Mouse (Mus musculus): ENCODE data around the gene Slc16a5.
A peak's percentile ranks its signal among the peaks of the same experiment; 100 is the strongest.
"Not testable (repeated sequence)": the region's sequence is repeated elsewhere in the genome, so short reads cannot be mapped to it uniquely, and the experiment has no call there.

The Slc16a5 gene

DNA sequence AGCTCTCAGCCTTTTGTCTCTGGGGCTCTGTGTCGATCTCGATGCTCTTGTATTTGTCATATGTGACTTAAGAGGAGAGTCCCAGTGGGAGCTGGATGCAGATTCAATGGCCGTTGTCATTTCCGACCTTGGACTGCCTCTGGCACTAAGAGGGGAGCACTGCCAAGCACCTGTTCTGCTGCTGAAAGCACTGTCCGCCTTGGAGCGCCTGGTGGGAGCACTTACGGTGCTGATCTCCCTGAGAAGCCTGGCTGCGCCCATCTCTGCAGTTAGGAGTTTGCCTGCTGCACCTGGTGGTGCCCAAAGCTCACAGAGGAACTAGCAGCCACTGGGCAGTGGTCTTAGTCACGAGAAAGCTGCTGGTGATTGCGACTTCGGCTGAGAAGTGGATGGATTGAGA lies 21.0 kb downstream of the Slc16a5 start:
- DNase-seq: no peak

DNA sequence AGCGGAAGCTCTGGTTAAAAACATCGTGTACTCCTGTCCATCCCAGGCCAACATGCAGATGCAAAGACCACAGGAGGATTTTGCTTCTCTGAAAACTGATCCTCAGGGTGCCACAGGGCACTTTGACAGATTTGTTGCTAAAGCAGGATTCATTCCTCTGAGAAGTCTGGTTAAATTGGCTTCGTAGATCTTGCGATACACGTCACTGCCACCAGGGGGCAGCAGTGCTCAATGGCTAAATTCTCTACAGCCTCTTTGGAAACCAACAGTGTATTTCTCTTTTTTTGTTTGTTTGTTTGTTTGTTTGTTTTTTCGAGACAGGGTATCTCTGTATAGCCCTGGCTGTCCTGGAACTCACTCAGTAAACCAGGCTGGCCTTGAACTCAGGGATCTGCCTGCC lies 21.5 kb downstream of the Slc16a5 start:
- peak; percentile 76 to 88 for DNase-seq

DNA sequence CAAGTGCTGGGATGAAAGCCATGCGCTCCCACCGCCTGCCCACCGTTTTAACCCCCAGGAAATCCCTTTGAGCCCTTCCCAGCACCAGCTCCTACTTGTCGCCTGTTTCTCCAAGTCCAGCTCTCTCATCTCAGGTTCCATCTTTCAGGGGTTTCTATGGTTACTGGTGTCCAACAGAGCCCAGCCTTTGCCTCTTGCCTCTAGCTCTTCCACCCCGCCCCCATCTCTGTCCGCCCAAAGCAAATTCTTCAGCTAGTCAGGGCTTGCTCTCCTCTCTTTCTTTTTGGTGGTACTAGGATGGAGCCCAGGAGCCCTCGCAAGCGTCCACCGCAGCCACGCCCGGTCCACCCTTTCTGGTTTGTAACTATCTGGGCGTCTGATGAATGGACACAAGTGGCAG lies 22.9 kb downstream of the Slc16a5 start:
- DNase-seq: no peak

DNA sequence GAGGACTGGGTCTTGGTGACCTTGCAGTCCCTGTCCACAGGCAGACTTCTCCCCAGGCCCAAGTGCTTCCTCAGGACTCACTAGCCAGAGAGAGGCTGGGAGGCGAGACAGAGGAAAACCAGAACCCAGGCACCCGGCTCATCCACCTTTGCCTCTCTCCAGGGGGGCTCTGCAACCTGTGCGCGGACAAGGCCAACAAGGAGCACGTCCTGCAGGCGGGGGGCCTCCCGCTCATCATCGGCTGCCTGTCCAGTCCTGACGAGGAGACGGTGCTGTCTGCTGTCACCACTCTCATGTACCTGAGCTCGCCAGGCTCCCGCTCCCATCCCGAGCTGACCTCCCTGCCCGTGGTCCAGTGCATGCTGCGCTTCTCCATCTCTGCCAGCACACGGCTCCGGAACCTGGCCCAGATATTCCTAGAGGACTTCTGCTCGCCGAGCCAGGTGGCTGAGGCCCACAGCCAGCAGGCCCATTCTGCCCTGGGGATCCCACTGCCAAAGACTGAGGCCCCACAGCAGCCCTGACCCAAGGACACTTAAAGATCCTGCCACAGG lies 26.4 kb downstream of the Slc16a5 start:
- DNase-seq: peak; percentile 74 to 76

DNA sequence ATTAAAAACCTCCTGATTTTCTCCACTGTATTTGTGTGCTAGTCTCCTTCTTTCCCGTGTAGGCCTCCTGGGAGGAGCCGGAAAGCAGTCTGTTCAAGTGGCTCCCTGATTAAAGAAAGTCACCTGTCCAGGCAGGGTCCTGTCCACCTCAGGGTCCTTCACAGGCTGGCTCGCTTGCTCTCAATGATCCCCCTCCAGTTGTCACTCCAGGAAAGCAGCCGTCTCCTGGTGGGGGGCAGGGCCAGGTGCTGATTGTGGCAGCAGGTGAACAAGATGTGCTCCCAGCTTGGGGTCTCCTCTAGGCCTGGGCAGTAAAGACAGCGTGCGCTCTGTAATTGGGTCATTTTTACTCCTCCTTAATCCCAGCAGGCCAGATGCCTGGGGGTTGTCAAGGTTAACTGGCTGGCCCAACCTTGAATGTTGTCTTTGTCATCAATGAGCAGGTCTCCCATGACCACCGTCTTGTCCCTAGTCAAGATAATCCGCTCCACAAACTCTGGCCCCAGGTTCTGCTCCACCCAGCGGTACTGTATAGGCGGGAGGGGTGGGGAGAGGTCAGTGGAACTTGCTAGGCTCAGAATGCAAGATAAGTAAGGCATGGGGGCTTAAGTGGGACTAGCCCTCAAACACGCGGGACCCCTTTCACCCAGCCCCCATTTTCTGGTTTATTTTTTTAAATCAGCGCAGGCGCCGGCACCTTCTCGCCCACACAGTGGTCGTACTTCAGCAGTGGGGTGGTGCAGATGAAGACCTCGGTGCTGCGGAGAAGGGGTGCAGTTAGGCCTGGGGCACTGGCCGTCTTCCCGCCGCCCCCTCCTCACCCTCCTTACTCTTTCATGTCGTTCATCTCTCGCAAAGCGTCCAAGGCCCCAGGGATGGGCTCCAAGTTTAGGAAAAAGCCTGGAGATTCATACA lies 28.4 kb downstream of the Slc16a5 start:
- DNase-seq: no peak

DNA sequence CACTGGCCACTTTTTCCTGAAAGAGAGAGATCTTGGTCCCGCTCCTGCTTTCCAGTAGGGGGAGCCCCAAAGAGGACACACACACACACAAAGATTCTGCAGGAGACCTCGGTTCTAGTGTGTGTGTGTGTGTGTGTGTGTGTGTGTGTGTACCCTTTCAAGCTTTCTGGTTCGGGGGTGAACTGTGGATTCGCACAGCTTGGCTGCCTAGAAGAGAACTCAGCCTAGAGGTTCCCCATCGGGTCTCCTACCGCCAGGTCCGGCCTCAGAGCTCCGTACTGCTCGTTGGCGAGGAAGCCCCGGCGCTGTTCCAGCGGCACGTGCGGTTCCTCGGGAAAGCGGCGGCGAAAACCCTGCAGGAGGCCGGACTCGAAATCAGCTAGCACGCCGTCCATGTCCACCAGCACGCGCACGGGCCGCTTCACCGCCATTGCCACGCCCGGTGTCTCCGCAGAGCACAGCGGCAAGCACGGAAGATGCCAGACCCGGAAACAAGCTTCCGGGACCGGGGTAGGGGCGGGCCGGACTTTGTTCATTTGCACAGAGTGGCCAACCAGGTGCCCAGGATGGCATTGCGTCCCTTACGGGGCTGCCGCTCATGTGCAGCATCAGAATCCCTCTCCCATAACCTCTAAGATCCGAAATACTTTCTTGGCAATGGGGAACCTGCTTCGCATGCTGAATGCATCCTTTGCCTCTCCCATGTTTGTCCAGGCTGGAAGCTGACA lies 29.2 kb downstream of the Slc16a5 start, which contains the start of gene Nt5c:
Nt5c (minus strand) TSS at position 507 of the 728 bp plus-strand sequence.
- DNase-seq: peak; percentile 85 to 88

DNA sequence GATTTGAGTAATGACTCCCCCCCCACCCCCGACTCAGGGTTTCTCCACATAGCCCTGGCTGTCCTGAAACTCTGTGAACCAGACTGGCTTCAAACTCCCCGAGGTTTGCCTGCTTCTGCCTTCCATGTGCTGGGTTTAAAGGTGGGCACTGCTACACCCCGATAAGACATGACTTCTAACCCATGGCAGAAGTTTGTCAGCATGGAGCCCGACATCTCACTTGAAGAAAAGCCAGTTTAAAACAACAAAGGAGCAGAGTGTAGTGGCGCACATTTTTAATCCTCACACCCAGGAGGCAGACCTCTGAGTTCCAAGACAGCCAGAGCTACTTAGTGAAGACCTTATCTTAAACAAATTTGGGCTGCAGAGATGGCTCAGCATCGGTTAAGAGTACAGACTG lies 30.1 kb downstream of the Slc16a5 start:
- no peak for DNase-seq

DNA sequence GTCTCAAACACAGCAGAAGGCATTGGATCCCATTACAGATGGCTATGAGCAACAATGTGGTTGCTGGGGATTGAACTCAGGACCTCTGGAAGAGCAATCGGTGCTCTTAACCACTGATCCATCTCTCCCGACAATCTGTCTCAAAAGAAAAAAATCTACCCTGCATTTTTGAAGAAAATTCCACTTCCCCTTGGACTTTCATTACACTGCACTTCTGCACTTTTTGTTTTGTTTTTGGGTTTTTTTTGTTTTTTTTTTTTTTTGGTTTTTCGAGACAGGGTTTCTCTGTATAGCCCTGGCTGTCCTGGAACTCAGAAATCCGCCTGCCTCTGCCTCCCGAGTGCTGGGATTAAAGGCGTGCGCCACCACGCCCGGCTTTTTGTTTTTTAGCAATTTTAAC lies 34.3 kb downstream of the Slc16a5 start:
- not testable (repeated sequence) for DNase-seq

DNA sequence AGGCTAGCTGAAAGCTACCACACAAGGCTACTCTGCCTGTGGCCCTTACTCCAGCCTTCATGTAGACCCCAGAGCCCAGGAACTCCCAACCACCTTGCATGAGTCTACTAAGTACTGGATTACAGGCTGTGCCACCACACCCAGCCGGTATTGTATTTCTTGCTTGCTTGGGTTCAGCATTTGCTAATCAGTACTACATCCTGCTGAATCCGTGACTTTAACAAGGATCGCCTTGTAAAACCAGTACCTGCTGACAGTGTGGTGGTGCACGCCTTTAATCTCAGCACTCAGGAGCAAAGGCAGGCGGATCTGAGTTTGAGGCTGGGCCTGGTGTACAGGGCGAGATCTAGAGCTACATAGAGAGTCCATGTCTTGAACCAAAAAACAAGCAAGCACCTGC lies 40.4 kb downstream of the Slc16a5 start:
- DNase-seq: no peak

DNA sequence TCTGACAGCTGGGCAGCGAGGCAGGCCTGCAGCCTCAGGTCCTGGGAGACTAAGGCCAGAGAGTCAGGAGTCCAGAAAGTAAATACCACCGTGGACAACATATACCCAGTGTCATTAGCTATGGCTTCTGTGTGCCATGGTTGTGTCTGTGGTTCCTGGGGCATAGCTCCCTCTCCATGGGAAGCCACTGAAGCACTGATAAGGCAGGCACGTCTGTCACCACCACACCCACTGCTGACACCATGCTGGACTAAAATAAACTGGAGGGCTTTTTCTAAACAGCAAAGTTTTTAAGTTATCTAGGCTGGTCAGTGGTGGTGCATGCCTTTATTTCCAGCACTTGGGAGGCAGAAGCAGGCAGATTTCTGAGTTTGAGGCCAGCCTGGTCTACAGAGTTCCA lies 44.3 kb downstream of the Slc16a5 start:
- DNase-seq: no peak

DNA sequence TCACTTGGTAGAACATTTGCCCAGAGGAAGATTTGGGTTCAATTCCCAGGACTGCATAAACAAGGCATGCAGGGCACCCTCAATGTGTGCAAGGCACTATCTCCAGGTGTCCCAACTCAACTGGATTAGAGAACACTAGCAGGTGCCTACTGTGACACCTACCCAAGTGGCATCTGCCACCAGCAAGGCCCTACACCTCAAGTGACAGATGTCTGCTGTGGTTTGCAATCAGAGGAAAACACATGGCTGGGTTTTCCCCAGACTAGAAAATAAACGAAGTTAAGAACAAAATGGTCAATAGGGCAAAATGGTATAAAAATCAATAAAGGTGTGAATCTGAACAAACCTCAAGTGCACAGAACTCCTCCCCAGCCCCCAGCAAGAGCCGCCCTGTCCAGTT lies 45.8 kb downstream of the Slc16a5 start:
- DNase-seq: no peak

DNA sequence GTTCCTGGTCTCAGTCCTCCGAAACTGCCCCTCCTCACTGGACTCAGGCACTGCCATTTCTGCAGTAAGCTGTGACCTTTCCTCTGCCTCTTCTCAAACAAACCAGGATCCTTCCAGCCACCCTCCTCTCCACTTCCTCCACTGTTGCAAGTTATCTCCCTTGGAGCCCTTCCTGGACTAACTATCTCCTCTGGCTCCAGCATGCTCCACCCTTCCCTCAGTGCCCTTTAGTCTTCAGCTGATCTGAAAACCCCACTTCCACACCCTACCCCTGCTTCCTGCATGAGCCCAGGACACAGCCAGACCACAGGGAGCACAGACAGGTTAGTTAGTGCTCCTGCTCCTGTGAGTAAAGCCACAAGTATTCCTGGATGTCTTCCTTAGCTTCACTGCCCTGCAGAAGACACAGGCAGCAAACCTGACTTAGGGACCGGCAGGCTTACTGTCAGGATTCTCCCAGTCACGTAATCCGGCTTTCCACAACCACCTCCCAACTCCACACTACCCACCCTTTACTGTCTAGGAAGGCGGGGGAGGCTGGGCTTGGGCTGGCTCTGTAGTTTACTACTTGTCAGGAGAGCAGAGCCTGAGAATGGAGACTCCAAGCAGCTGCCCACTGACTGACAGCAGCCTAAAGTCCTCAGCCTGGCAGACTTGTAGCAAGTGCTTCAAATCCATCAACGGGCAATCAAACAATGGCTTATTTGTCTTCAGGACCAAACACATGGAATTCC lies 47.7 kb downstream of the Slc16a5 start:
- no peak for DNase-seq

DNA sequence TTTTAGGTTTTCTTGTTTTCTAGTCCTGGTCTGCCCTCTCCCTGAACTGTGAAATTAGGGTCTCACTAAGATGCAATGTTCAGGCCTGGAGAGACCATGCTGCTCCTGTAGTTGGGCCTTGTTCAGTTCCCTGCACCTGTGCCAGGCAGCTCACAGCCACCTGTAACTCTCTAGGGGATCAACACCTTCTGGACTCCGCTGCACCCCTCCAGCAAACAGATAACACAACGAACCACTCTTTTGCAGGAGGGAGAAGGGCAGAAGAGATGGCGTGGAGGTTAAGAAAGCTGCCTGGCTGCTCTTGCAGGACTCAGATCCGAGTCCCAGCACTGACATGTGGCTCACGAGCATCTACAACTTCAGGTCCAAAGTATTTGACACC lies 48.2 kb downstream of the Slc16a5 start:
- DNase-seq: no peak

DNA sequence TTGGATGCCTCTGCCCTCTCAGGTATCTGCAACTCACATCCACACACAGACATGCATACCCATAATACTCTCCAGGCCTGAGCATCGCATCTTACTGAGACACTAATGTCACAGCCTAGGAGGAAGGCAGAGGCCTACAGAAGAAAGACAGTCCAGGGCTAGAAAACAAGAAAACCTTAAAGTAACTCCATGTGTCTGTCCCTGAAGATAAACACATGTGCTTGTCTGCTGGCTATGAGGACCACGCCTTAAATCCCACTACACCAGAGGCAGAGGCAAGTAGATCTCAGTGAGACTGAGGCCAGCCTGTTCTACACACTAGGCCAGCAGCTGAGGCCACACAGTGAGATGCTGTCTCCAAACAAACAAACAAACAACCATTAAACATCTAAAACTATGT lies 48.8 kb downstream of the Slc16a5 start:
- no peak for DNase-seq

DNA sequence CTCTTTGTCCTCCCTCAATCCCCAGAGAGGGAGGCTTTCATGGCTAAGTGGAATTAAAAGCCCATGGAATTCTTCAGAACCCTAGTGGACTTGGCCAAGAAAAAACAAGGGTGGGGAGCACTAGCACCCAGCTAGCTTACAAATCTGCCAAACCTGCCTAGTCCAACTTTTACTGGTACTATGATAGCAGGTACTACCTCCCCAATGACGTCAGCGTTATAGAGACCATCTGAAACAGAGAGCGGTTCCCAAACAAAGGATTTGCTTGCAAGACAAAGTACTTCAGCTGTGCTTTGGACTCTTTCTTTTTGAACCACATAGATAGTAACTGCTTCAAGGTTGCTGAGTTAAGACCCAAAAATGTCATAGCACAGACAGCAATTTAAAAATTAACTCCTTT lies 49.7 kb downstream of the Slc16a5 start:
- DNase-seq: no peak

DNA sequence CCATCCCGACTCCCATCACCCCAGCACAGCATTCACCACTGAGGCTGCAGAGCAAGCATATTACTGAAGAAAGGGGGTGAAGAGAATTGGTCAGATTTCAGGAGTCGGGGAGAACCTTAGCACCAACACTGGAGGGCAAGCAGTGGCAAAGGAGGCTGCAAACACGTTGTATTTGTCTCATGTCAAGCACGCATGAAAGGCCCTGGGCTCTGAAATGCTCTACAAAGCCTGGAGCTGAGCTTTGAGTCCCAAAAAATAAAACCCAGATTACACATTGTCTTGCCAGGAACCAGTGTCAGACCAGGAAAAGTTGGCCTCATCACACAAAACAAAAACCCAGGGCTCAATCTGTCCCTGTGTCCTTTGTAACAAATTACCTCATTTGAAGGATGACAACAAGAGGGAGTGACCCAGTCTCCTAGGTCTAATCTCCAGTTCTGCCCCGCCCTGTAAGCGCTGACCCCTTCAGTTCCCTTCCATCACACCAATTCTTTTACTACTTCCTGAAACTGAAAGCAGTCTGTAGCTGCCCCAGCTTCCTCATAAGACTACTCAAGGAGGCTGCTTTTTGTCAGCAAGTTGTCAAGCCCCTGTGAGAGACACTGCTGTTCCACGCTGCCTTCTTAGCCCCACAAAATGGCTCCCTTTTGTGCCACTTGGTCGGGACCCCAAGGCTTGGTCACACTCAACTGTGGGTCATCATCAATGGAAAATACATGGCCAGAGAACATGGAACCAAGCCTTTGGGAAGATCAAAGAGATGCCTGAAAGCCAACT lies 50.3 kb downstream of the Slc16a5 start:
- DNase-seq: no peak

DNA sequence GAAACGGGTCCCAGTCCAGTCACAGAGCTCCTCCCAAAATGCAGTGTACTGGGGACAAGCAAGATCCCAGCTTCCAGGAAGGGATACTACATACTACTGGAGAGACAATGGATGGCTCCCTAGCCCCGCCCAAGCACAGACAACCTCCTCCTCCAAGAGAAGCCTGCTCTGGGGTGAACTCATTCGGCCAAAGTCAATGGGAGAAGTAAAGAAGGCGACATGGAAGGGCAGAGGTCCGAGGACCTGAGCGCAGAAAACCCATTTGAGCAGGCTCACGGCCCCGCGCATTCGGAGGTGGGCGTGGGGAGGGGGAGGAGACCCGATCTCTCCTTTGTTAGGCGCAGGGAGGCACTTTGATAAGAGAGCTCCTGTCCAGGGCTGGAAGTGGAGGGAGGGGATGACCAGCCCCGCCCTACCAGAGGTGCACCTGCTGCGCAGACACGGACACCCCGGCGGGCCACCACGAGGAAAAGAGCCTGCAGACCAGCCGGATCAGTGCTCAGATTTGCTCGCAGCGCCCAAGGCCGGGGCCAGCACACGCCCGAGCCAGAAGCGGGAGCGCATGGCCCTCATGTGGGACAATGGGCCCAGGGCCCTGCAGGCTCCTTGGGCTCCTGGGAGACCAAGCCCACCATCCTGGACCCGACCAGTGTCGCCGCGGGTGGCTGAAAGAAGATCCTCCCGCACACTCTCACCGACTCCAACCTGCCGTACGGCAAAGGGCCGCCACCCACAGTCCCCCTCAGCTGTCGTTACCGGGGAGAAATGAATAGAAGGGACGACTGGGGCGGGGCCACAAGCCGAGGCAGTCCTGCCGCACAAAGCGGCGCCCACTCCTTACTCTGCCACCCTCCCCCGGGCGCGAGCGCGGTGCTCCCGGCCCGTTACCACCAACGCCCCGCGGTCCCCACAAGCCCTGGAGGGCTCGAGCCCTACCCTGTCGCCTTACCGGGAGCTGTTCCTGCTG lies 51.3 kb downstream of the Slc16a5 start:
- DNase-seq: peak; percentile 55 to 56

DNA sequence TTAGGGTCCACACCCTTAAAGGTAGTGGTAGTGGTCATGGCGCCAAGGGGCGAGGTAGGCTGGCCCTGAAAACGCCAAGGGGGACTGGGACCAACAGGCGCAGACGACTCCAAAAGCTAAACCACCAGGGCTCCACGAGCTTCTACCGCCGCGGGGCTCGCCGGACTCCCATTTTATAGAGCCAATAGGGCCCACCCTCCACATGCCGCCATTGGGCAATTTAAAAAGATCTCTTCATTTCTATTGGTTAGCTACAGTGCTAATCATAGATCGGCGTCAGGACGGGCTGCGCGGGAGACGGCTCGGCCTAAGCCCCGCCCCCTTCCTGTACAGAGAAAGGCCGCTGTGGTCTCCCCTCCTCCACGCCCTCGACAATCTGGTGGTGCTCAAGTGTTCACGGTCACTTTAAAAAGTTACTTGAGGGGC lies 52.0 kb downstream of the Slc16a5 start, which contains the start of gene Jpt1:
Jpt1 (minus strand) TSS at position 150 of the 426 bp plus-strand sequence.
- DNase-seq: peak; percentile 94 to 96

DNA sequence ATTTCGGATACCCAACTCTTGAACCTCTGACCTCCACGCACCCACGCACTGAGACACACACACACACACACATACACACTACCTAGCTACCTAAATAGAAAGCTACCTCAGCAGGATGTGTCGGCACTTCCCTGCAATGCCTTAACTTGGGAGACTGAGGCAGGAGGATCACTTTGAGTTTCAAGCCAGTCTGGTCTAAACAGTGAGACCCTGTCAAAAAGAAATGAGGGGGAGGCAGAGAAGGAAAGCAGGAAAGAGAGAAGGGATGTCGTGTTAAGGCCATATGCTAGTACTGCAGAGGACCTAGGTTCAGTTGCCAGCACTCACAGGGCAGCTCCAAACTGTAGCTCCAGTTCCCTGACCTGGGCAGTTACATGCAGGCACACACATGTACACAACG lies 52.7 kb downstream of the Slc16a5 start:
- DNase-seq: no peak

DNA sequence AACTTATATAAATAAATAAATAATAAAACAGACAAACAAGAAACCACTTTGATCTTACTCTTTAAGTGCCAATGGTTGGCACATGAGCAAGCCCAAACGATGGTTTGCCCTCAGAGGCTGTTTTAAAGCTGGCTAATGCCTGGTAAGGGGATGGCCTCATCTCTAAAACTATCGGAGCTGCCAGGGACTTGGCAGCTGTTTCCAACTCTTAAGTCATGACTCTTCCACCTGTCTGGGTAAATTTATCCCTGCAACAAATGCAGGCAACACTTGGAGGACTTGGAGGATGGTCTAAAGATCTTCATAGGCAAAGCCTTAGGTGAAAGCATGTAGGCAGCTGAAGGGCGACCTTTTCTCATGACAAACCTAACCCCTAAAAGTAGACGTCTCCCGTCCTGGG lies 54.7 kb downstream of the Slc16a5 start:
- DNase-seq: no peak

DNA sequence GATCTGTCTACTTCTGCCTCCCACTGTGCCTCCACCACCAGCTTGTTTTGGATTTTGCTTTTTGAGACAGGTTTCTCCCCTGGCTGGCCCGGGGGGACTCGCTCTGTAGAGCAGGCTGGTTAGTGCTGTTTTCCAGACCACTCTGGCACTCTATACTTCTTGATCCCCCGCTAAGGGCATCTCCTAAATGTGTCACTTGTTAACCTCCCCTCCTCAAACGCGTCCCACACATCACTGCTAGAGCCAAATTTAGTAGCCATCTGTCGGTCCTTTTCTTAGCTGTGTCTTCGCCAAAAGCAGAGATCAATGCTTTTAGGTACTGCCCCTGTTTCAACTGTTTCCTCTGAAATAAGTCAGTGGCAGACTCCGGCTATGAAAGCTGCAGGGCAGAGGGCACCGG lies 56.4 kb downstream of the Slc16a5 start:
- DNase-seq: peak; percentile 22 to 35
